Mouse (Mus musculus) liver, postnatal 0 days (tissue): Measurements from ENCODE around the gene Usp36. TPM values are rescaled to one million over a fixed set of nuclear protein-coding genes. Genes with fewer than 3 reads are reported as not detected.

Source experiments
- ATAC-seq: fragments of 200-750 bp; cut with Nextera tagmentation; 2 replicates; pipeline ENCODE4 v1.8.0; 2017; ENCODE audit warnings: mild to moderate bottlenecking, moderate library complexity
- DNase-seq: peaks from one replicate; pipeline ENCODE4 v3.0.0-alpha.2; 2016
- H3K27ac ChIP-seq: fragments of 300-500 bp; sonication (generic); 2 replicates; pipeline ENCODE4 v1.5.1; 2014; ENCODE audit warnings: antibody characterized with exemption, moderate library complexity, mild to moderate bottlenecking, low read depth
- H3K27me3 ChIP-seq: fragments of 300-500 bp; sonication (generic); 2 replicates; pipeline ENCODE4 v1.6.1; 2014; ENCODE audit warnings: low read length, control low read depth, mixed read lengths; ENCODE audit not compliant: insufficient read depth
- H3K36me3 ChIP-seq: fragments of 300-500 bp; sonication (generic); replicated peaks from 2 replicates; pipeline ENCODE4 v1.6.1; 2014; ENCODE audit warnings: mild to moderate bottlenecking, control low read depth, low read length, moderate library complexity, mixed read lengths; ENCODE audit not compliant: insufficient read depth
- H3K4me1 ChIP-seq: fragments of 300-500 bp; sonication (generic); 2 replicates; pipeline ENCODE4 v1.6.1; 2014; ENCODE audit warnings: antibody characterized with exemption, mild to moderate bottlenecking, control low read depth; ENCODE audit not compliant: insufficient read depth
- H3K4me2 ChIP-seq: fragments of 300-500 bp; sonication (generic); 2 replicates; pipeline ENCODE4 v1.6.1; 2014; ENCODE audit warnings: low read depth, mild to moderate bottlenecking, low read length, moderate library complexity, mixed read lengths
- H3K4me3 ChIP-seq: fragments of 300-500 bp; sonication (generic); 2 replicates; pipeline ENCODE4 v1.5.1; 2014; ENCODE audit warnings: low read depth, low read length
- H3K9ac ChIP-seq: fragments of 300-500 bp; sonication (generic); replicated peaks from 2 replicates; pipeline ENCODE4 v1.6.1; 2014; ENCODE audit warnings: mild to moderate bottlenecking, moderate library complexity
- H3K9me3 ChIP-seq: fragments of 300-500 bp; sonication (generic); 2 replicates; pipeline ENCODE4 v1.6.1; 2016; ENCODE audit warnings: mild to moderate bottlenecking, control low read depth, low read length, mixed read lengths
- CTCF ChIP-seq: sonication (generic); IDR thresholded peaks from 2 replicates; pipeline ENCODE4 v1.5.1; 2016; ENCODE audit warnings: antibody characterized with exemption, low read depth
- EP300 ChIP-seq: IDR thresholded peaks from 2 replicates; pipeline ENCODE4 v1.6.1; 2016; ENCODE audit warnings: antibody characterized with exemption, low read depth, mild to moderate bottlenecking
- WGBS: fragments of 180-500 bp; shearing (Covaris S2); extraction: QIAGEN DNeasy Blood & Tissue Kit; methylation state at CpG from one replicate; pipeline ENCODE4 v1.1.7; 2014; ENCODE audit not compliant: insufficient replicate concordance; 5-methylcytosine and 5-hydroxymethylcytosine counted together
- polyA plus RNA-seq: library from polyadenylated mRNA; unstranded; fragments of >200 nt; fragmentation: Nextera tagmentation; extraction: Ambion mirVana; gene quantifications from 2 replicates; pipeline ENCODE4 v1.2.1, GENCODE M21; 2015

Usp36 gene
- polyA plus RNA-seq, 1 experiment from 2014 or later, result 3.8 TPM

DNA sequence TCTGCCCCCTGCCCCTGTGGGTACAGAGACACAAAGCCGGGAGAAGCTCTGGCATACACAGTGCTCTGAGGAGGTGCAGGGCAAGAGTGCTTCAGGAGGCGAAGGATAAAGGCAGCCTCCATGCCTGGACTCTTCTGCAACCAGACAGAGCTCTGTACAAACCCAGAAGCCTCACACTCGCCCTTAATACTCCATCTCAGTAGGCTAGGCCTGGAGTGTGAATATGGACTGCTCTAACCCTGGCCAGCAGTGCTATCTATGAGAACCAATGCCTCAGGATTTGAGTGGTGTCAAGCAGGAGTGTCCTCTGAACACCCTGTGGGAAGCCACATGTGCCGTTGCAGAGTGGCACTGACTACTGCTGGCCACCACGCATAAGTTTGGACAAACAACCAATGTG is 38.9 kb upstream of the Usp36 start:
- H3K36me3 ChIP-seq, result no peaks in the 10 kb centered on the region
- no peaks in the 10 kb centered on the region for H3K9me3 ChIP-seq
- no peak for DNase-seq
- H3K27ac ChIP-seq, result no peak overlapping the region
- 0 out of 2 replicates have a peak, but pooled peaks cover 4% of the 10 kb centered on the region for H3K4me1 ChIP-seq
- H3K4me2 ChIP-seq, result no peak overlapping the region
- ATAC-seq, result no peak
- WGBS, result 84% methylated on average over 5 of the region's 5 CpGs
- H3K9ac ChIP-seq, result no peak overlapping the region
- no peaks in the 10 kb centered on the region for H3K27me3 ChIP-seq
- TF ChIP-seq CTCF (no peak), EP300 (no peak)
- H3K4me3 ChIP-seq, result no peak overlapping the region

DNA sequence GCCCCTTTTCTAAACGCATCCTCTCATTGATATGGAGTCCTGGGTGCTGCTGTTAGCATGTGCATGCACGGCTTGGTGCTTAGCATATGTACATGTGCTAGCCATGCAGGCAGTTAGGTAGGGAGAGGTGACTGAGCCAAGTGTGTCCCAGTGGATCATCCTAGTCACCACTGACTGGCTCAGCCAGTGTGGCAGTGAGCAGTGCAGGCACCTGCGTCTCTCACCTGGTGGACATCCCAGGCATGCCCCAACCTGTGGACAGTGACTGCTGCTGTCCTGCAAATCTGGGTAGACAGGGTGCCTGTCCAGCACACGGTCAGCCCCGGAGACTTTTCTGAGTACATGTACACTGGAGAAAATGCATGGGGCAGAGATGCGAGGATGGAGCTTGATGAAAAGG is 38.5 kb upstream of the Usp36 start:
- Histone ChIP-seq H3K4me3 (no peak overlapping the region), H3K4me1 (0 out of 2 replicates have a peak, but pooled peaks cover 4% of the 10 kb centered on the region), H3K27ac (no peak overlapping the region), H3K9ac (no peak overlapping the region), H3K4me2 (no peak overlapping the region), H3K36me3 (no peaks in the 10 kb centered on the region), H3K9me3 (no peaks in the 10 kb centered on the region), H3K27me3 (no peaks in the 10 kb centered on the region)
- WGBS, result 80% methylated on average over 6 of the region's 6 CpGs
- no peak for ATAC-seq
- no peak for TF ChIP-seq EP300
- DNase-seq, result no peak

DNA sequence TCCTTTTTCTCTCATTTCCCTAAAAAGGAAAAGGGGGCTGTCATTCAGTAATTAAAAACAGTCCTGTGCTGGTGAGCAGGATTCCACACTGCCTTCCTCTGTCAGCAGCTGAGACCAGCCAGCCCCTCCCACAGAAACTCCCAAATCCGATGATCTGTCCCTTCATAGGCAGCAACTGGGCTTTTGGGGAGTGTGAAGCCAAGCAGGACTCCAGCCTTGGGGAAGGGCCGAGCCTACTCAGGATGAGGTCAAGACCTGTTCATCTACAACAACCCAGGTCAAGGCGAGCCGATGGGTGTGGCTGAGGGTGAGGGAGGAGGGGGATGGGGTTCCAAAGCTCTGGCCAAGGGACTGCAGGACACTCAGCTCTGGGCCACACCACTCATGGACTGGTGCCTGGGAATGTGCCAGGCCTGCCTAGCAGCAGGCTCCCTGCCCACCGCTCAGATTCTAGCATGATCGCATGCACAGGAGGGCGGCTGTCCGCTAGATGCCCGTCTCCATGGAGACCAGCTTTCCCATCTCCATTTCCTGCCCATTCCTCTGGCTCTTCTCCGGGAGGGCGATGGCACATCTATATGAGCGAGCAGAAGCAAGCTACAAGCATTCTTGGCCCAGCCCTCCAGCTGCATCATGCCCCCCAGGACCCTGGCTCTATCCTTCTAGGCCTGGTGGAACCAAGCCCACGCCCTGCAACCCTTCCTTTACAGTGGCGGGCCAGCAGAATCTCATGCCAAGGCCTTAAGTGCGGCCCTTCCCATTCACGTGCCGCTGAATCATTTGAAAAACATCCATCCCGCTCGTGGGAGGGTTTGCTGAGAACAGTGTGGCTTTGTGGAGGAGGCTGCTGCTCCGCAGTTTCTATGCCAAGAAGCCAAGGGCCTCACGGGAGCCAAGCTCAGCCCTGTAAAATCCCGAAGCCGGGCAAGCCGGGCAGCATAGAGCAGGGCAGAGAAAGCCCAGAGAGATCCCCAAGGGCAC is 37.2 kb upstream of the Usp36 start:
- Histone ChIP-seq H3K27ac (0 out of 2 replicates have a peak overlapping the region, but pooled peaks have one; percentile 11), H3K4me3 (no peak overlapping the region), H3K27me3 (no peaks in the 10 kb centered on the region), H3K36me3 (no peaks in the 10 kb centered on the region), H3K4me1 (peaks cover 7% of the 10 kb centered on the region; the same call in 1 of the 2 replicates), H3K4me2 (no peak overlapping the region), H3K9me3 (no peaks in the 10 kb centered on the region), H3K9ac (no peak overlapping the region)
- DNase-seq (no peak), ATAC-seq (no peak)
- WGBS, result 82% methylated on average over 24 of the region's 24 CpGs
- TF ChIP-seq EP300 (no peak), CTCF (no peak)

DNA sequence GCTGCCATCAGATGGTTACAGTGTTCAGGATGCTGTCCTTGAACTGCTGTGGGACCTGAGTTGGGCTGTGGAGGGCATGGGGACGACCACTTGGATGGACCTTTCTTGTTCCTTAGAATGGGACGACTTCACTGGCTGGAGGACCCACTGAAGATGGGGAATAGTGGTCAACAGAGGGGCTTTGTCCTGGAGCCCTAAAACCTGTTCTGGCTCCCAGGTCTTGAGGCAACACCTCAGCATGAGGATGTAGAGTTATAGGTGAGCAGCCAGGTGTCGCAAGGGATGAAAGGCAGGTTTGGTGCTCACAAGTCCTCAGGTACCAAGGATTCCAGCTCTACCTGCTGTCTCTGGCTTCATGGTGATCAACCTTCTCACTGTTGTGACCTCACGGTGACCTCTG is 36.4 kb upstream of the Usp36 start:
- no peak overlapping the region for H3K4me2 ChIP-seq

DNA sequence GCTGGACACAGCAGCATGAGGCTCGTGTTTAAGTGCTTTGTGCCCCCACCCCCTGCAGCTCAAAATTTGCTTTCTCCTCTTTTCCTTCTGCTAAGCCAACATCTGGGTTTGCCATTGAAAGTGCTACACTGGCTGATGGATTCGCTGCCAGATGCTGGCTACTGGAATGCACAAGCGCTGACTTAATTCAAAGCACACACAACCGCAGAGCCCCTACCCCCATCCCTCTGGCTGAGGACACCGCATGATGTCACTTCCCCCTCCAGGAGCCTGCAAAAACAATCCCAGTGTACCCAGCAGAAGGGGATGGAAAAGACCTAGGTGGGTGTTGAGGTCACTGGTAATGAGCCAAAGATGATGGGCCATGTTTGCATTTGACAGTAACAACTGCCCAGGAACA is 34.5 kb upstream of the Usp36 start:
- WGBS, result 47% methylated on average over 5 of the region's 5 CpGs
- Histone ChIP-seq H3K9ac (no peak overlapping the region), H3K4me1 (peaks cover 7% of the 10 kb centered on the region; the same call in 1 of the 2 replicates), H3K27me3 (no peaks in the 10 kb centered on the region), H3K36me3 (no peaks in the 10 kb centered on the region), H3K27ac (no peak overlapping the region), H3K9me3 (no peaks in the 10 kb centered on the region), H3K4me2 (no peak overlapping the region), H3K4me3 (no peak overlapping the region)
- DNase-seq, result no peak
- no peak for ATAC-seq
- no peak for TF ChIP-seq EP300
- TF ChIP-seq CTCF, result no peak

More for the DNA sequence above, 36.4 kb upstream of the Usp36 start:
- WGBS, result 64% methylated on average over 4 of the region's 4 CpGs
- Histone ChIP-seq H3K4me3 (no peak overlapping the region), H3K9me3 (no peaks in the 10 kb centered on the region), H3K27ac (no peak overlapping the region), H3K9ac (no peak overlapping the region), H3K27me3 (no peaks in the 10 kb centered on the region), H3K36me3 (no peaks in the 10 kb centered on the region), H3K4me1 (peaks cover 7% of the 10 kb centered on the region; the same call in 1 of the 2 replicates)
- TF ChIP-seq EP300 (no peak), CTCF (no peak)
- ATAC-seq, result no peak
- DNase-seq, result no peak

DNA sequence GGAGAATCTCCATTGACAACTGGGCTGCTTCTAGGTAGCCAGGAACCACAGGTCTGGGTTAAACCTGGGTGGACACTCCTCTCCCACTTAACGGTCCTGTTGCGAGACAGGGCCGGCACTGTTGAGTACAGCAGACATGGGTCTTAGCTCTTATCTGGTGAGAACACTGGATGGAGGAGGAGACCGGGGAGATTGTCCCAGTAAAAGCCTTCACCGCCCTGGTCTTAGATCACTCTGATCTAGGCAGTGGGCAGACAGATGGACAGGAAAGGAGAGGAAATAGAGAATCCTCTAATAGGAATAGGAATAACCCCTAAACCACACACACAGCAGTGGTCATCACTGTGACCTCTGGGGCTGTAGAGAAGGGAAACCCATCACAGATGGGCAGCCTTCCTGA is 33.9 kb upstream of the Usp36 start:
- Histone ChIP-seq H3K27me3 (no peaks in the 10 kb centered on the region), H3K4me3 (no peak overlapping the region), H3K4me2 (no peak overlapping the region), H3K27ac (no peak overlapping the region), H3K4me1 (peaks cover 7% of the 10 kb centered on the region; the same call in 1 of the 2 replicates), H3K9ac (no peak overlapping the region), H3K9me3 (no peaks in the 10 kb centered on the region), H3K36me3 (no peaks in the 10 kb centered on the region)
- DNase-seq (no peak), ATAC-seq (no peak)
- no peak for TF ChIP-seq EP300
- no peak for TF ChIP-seq CTCF
- WGBS, result 54% methylated on average over 5 of the region's 5 CpGs
